In genomic region chr11:5837251-5838246, GRCm38 (mm10) we compare ENCODE assay signal across 8 mouse cellular contexts. TPM values are rescaled to one million over a fixed set of nuclear protein-coding genes. Genes with fewer than 3 reads are reported as not detected.
DNase-seq lines count a peak whose midpoint lies in the region; ATAC-seq lines count a peak whose summit lies in the region.

Gene Polm, minus strand, starts transcription at chr11:5838016.

- peaks cover 14% of the 10 kb centered on the region for H3K4me1 ChIP-seq in heart, embryonic 10.5 days
- H3K4me1 ChIP-seq in kidney, embryonic 15.5 days, result peaks cover 13% of the 10 kb centered on the region

- peak within 1 kb of the TSS; percentile 91 for H3K4me2 ChIP-seq in kidney, embryonic 15.5 days

- no peaks in the 10 kb centered on the region for H3K27me3 ChIP-seq in heart, embryonic 10.5 days (ENCODE audit: insufficient read depth, poor library complexity, severe bottlenecking)
- no peaks in the 10 kb centered on the region for H3K27me3 ChIP-seq in kidney, embryonic 15.5 days

- peaks cover 31% of the 10 kb centered on the region for H3K36me3 ChIP-seq in heart, embryonic 10.5 days
- H3K36me3 ChIP-seq in kidney, embryonic 15.5 days, result peaks cover 24% of the 10 kb centered on the region

- peak within 1 kb of the TSS; percentile 80 for H3K4me3 ChIP-seq in heart, embryonic 10.5 days
- H3K4me3 ChIP-seq in kidney, embryonic 15.5 days (replicated peaks), result peak within 1 kb of the TSS; percentile 76

- DNase-seq in B cell, adult 2 months, result peak; percentile 92 to 93
- peak; percentile 95 for DNase-seq in brain, adult 2 months (ENCODE audit: low read depth, low spot score)
- DNase-seq in heart, embryonic 10.5 days (ENCODE audit: low spot score), result peak; percentile 97
- peak; percentile 95 for DNase-seq in liver
- peak; percentile 91 for DNase-seq in spleen, postnatal 4 days (ENCODE audit: low spot score in 2 of 2)

- H3K9ac ChIP-seq in kidney, embryonic 15.5 days, result peak within 1 kb of the TSS; percentile 88

- no peaks in the 10 kb centered on the region for H3K9me3 ChIP-seq in heart, embryonic 10.5 days
- no peaks in the 10 kb centered on the region for H3K9me3 ChIP-seq in kidney, embryonic 15.5 days (replicated peaks)

- peak; percentile 97 for ATAC-seq in erythroblast, adult 5-6 weeks (replicated peaks; ENCODE audit: low FRiP score, poor library complexity, severe bottlenecking)
- peak; percentile 96 for ATAC-seq in kidney, embryonic 15.5 days (replicated peaks; ENCODE audit: low FRiP score)
- peak; percentile 80 for ATAC-seq in monocyte, adult 5-6 weeks (replicated peaks; ENCODE audit: insufficient number of reproducible peaks, low FRiP score, low TSS enrichment, poor library complexity, severe bottlenecking)

- under 1% methylated on average over 63 of the region's 63 CpGs for WGBS in heart, embryonic 10.5 days
- under 1% methylated on average over 63 of the region's 63 CpGs for WGBS in kidney, embryonic 15.5 days

- peak within 1 kb of the TSS; percentile 93 for H3K27ac ChIP-seq in heart, embryonic 10.5 days
- peak within 1 kb of the TSS; percentile 93 for H3K27ac ChIP-seq in kidney, embryonic 15.5 days

RNA-seq across cellular contexts. Expression of gene Polm, which starts in this region (rescaled TPM):
- 0.58 and 3.3 TPM in 2 replicates for total RNA-seq in erythroblast, adult 5-6 weeks (2015; ENCODE audit: low replicate concordance)
- total RNA-seq in erythroblast, adult 5-6 weeks (2017; ENCODE audit: low replicate concordance), result 0.28 and 1.5 TPM in 2 replicates
- 8.9 and 11.1 TPM in 2 replicates for polyA plus RNA-seq in heart, embryonic 10.5 days (2016; fragmentation: Nextera tagmentation; extraction: Ambion mirVana)
- 9.2 and 9.9 TPM in 2 replicates for polyA plus RNA-seq in kidney, embryonic 15.5 days (2015; fragmentation: Nextera tagmentation; extraction: Ambion mirVana)
- 14.6 to 18.6 TPM (median 17.2 TPM) in 3 replicates for total RNA-seq in monocyte, adult 5-6 weeks (2017)

Comparison
In these comparisons a context has a peak if more than half of its experiments do, and no peak if none do; other contexts are left out.
1. Peak in every context shown above with its lines: DNase-seq, ATAC-seq, H3K4me3 ChIP-seq and H3K27ac ChIP-seq.